Mouse (Mus musculus) liver, embryonic 11.5 days (tissue): ENCODE data around the gene Itgav. TPM values are rescaled to one million over a fixed set of nuclear protein-coding genes. Genes with fewer than 3 reads are reported as not detected.

ENCODE experiments used
- ATAC-seq: fragments of 200-750 bp; cut with Nextera tagmentation; replicated peaks from 2 replicates; pipeline ENCODE4 v1.8.0; 2017; ENCODE audit warnings: moderate number of reproducible peaks, mild to moderate bottlenecking, moderate TSS enrichment, moderate library complexity; ENCODE audit not compliant: low FRiP score
- DNase-seq: peaks from one replicate; pipeline ENCODE4 v3.0.0-alpha.2; 2017; ENCODE audit warnings: low spot score
- H3K27ac ChIP-seq: fragments of 300-500 bp; sonication (generic); 2 replicates; pipeline ENCODE4 v1.5.1; 2014; ENCODE audit warnings: mild to moderate bottlenecking, low read depth, low read length, control low read depth
- H3K27me3 ChIP-seq: fragments of 300-500 bp; sonication (generic); replicated peaks from 2 replicates; pipeline ENCODE4 v1.6.1; 2014; ENCODE audit warnings: low read length, mixed read lengths; ENCODE audit not compliant: control insufficient read depth, insufficient read depth
- H3K36me3 ChIP-seq: fragments of 300-500 bp; sonication (generic); 2 replicates; pipeline ENCODE4 v1.6.1; 2014; ENCODE audit warnings: mild to moderate bottlenecking, low read length, moderate library complexity, mixed read lengths; ENCODE audit not compliant: control insufficient read depth, insufficient read depth
- H3K4me1 ChIP-seq: fragments of 300-500 bp; sonication (generic); replicated peaks from 2 replicates; pipeline ENCODE4 v1.6.1; 2014; ENCODE audit warnings: low read length, mixed read lengths; ENCODE audit not compliant: control insufficient read depth, insufficient read depth
- H3K4me2 ChIP-seq: fragments of 300-500 bp; sonication (generic); 2 replicates; pipeline ENCODE4 v1.6.1; 2014; ENCODE audit warnings: mild to moderate bottlenecking, control low read depth, moderate library complexity
- H3K4me3 ChIP-seq: fragments of 300-500 bp; sonication (generic); 2 replicates; pipeline ENCODE4 v1.5.1; 2014; ENCODE audit warnings: low read depth, low read length, control low read depth
- H3K9ac ChIP-seq: fragments of 300-500 bp; sonication (generic); 2 replicates; pipeline ENCODE4 v1.6.1; 2014; ENCODE audit warnings: low read depth, low read length, control low read depth
- H3K9me3 ChIP-seq: fragments of 300-500 bp; sonication (generic); 2 replicates; pipeline ENCODE4 v1.6.1; 2016; ENCODE audit warnings: low read length, inconsistent platforms, mixed read lengths; ENCODE audit not compliant: control insufficient read depth
- WGBS: fragments of 180-500 bp; shearing (Covaris S2); extraction: QIAGEN DNeasy Blood & Tissue Kit; methylation state at CpG from one replicate; pipeline ENCODE4 v1.1.7; 2014; 5-methylcytosine and 5-hydroxymethylcytosine counted together
- polyA plus RNA-seq: library from polyadenylated mRNA; unstranded; fragments of >200 nt; fragmentation: Nextera tagmentation; extraction: Ambion mirVana; gene quantifications from 2 replicates; pipeline ENCODE4 v1.2.1, GENCODE M21; 2014

Gene Itgav
- polyA plus RNA-seq, 1 experiment from 2014 or later, result 38.3 TPM

DNA sequence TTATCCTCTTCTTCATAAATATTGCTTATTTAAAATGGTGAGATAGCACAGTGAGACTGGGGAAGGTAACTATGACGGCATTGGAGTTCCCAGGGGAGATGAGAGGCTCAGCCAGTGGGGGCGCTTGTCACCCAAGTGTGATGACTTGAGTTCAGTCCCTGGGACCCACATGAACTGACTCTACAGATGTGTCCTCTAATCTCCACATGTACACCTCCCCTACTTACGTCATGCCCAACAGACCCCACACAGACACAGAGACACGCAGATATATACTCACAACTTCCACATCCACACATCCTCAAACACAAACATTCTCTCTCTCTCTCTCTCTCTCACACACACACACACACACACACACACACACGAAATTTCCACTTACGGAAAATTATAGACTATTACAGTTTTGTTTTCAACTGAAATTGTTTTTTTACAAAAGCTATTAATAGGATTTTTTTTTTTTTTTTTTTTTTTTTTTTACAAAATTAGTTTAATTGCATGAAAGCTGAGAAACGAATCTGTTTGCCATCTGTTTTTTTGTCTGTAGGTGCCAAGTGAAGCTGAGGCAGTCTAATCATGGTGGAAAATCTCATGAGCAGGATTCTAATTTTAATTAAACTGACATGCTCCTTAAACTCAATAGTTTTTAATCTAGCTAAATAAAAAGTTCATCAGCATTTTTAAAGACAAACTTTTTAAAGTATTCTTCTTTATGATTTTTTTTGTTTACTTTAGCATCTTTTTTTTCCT, 38.1 kb downstream of the Itgav start:
- 81% methylated on average over 7 of the region's 7 CpGs for WGBS
- Histone ChIP-seq H3K36me3 (no peaks in the 10 kb centered on the region), H3K27ac (no peak overlapping the region), H3K9ac (no peak overlapping the region), H3K4me1 (no peaks in the 10 kb centered on the region), H3K4me2 (no peak overlapping the region), H3K27me3 (no peaks in the 10 kb centered on the region), H3K4me3 (no peak overlapping the region), H3K9me3 (no peaks in the 10 kb centered on the region)
- ATAC-seq (no peak), DNase-seq (no peak)

DNA sequence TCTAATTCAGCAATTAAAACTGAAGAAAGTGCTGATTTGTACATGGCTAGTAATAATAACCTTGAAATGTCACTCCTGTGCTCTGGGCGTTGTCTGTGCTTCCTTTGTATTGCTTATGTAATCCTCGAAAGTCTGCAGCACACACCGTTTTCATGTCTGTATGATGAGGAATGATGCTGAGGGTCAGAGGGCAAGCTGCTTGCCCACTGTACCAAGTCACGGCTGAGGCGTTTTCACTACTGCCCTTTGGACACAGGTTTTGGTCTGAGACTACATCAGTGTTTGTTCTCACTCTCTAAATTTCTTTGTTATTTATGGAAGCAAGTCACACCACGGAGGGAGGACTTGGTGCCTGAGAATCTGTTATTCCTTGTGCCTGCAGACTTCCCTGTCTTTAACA, 41.9 kb downstream of the Itgav start:
- 72% methylated on average over 6 of the region's 6 CpGs for WGBS
- no peaks in the 10 kb centered on the region for H3K9me3 ChIP-seq
- DNase-seq (no peak), ATAC-seq (no peak)
- no peak overlapping the region for H3K4me2 ChIP-seq
- H3K9ac ChIP-seq, result no peak overlapping the region
- H3K4me3 ChIP-seq, result no peak overlapping the region
- no peaks in the 10 kb centered on the region for H3K4me1 ChIP-seq
- H3K27me3 ChIP-seq, result no peaks in the 10 kb centered on the region
- H3K36me3 ChIP-seq, result no peaks in the 10 kb centered on the region
- H3K27ac ChIP-seq, result no peak overlapping the region

DNA sequence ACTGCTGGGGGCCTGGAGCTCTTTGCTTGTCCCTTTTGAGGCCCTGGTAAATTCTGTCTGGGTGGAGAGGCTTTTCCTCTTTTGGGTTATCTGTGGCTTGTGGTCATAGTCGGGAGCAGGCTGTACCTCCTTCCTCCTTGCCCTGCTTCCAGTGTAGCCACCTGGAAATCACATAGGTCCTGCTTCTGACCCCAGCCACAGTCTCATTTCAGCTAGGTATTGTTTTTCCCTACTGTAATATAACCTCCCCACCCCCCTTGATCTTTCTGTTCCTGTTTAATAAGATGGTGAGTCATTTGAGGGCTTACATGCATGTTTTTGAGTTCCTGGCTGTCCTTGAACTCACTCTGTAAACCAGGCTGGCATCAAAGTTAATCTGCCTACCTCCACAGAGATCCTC, 42.7 kb downstream of the Itgav start:
- Histone ChIP-seq H3K4me3 (no peak overlapping the region), H3K27ac (no peak overlapping the region), H3K4me2 (no peak overlapping the region), H3K36me3 (no peaks in the 10 kb centered on the region), H3K9ac (no peak overlapping the region), H3K27me3 (no peaks in the 10 kb centered on the region), H3K4me1 (no peaks in the 10 kb centered on the region), H3K9me3 (no peaks in the 10 kb centered on the region)
- WGBS, result 40% methylated on average over 1 of the region's 1 CpGs
- DNase-seq (no peak), ATAC-seq (no peak)

DNA sequence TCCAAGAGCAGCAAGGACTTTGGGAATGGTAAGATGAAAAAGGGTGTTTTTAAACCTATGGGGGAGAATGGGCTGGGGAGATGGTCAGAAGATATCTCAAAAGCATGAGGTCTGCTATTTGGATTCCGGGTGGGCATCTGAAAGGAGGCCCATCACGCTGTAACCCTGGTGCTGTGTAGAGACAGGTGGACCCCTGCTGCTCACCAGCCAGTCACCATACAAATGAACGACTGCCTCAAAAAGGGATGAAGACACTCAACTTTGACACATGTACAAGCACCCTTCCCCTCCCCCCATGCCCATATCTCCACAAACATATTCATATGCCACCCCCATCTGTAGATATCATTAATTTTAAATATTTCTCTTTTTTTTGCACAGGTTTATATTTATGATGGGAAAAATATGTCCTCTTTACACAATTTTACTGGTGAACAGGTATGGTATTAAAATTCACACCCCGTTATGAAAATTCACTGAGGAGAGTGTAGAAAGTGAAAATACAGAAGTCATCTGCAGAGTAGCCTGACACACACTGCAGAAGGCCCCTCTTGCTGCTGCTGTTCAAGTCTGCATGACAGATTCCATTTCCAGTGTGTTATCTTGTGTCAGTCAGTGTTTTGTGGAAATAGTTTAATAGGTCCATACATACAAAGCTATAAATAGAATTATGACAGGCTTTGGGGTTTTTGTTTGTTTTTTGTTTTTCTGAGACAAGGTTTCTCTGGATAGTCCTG, 44.3 kb downstream of the Itgav start:
- no peak overlapping the region for H3K27ac ChIP-seq
- no peak overlapping the region for H3K4me3 ChIP-seq
- no peak overlapping the region for H3K4me2 ChIP-seq
- 88% methylated on average over 4 of the region's 4 CpGs for WGBS
- no peaks in the 10 kb centered on the region for H3K9me3 ChIP-seq
- H3K9ac ChIP-seq, result no peak overlapping the region
- DNase-seq (no peak), ATAC-seq (no peak)
- no peaks in the 10 kb centered on the region for H3K4me1 ChIP-seq
- no peaks in the 10 kb centered on the region for H3K27me3 ChIP-seq
- peaks cover 7% of the 10 kb centered on the region; the same call in 1 of the 2 replicates for H3K36me3 ChIP-seq

DNA sequence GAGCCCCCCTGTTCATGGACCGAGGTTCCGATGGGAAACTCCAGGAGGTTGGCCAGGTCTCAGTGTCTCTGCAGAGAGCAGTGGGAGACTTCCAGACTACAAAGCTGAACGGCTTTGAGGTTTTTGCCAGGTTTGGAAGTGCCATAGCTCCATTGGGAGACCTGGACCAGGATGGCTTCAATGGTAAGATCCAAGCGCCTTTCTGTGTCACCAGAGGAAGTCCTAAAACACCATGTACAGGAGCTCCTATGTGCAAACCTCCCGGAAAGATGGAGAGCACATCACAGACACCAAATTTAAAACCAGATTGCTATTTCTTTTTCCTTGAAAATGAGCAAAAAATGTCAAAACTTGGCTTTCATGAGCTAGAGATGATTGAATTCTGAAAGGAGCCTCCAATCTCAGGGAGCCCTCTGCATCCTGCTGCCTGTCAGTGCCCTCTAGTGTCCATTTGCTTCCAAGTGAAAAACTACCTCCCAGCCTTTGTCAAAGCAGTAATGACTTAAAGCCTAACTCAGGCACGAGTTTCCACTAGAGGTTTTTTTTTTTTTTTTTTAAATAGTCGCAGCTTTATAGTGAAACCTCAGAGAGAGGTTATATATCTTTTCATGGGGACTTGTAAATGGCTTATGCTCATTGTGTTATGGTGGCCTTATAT, 47.1 kb downstream of the Itgav start:
- H3K36me3 ChIP-seq, result peaks cover 7% of the 10 kb centered on the region; the same call in 1 of the 2 replicates
- ATAC-seq, result no peak
- WGBS, result 60% methylated on average over 7 of the region's 7 CpGs

DNA sequence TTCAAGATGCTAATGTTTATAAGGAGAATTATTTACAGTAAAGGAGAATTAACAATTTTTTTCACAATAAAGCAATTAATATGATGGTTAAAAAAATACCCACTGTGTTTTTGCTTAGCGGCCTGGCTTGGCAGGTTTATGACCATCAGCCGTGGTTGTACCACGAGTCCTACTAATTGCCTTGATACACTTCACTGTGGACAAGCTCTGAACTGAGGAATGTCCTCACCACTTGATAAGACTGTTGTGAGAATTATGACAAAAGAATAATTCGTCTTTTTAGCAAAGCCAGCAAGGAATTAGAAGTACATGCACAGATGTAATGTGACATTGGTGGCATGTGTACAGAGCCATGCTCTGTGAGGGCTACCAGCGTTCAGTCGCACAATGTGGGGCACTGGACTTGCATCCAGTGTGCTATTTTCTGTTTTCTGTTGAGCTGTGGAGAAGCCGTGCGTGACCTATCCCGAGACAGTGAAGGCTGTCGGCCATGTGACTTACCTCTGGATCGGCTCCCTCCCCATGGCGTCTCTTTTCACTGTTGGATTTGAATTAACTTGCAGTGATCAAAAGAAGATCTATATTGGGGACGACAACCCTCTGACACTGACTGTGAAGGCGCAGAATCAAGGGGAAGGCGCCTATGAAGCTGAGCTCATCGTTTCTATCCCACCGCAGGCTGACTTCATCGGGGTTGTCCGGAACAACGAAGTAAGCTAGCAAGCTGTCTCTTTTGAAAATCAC, 67.3 kb downstream of the Itgav start:
- Histone ChIP-seq H3K4me2 (no peak overlapping the region), H3K27ac (no peak overlapping the region), H3K27me3 (no peaks in the 10 kb centered on the region), H3K9ac (no peak overlapping the region), H3K4me3 (no peak overlapping the region), H3K9me3 (no peaks in the 10 kb centered on the region), H3K36me3 (peaks cover 10% of the 10 kb centered on the region; the same call in 1 of the 2 replicates), H3K4me1 (no peaks in the 10 kb centered on the region)
- ATAC-seq (no peak), DNase-seq (no peak)
- 91% methylated on average over 20 of the region's 20 CpGs for WGBS

More for the DNA sequence above, 47.1 kb downstream of the Itgav start:
- DNase-seq, result no peak
- Histone ChIP-seq H3K9ac (no peak overlapping the region), H3K27ac (no peak overlapping the region), H3K4me2 (no peak overlapping the region), H3K27me3 (no peaks in the 10 kb centered on the region), H3K9me3 (no peaks in the 10 kb centered on the region), H3K4me1 (no peaks in the 10 kb centered on the region), H3K4me3 (no peak overlapping the region)

DNA sequence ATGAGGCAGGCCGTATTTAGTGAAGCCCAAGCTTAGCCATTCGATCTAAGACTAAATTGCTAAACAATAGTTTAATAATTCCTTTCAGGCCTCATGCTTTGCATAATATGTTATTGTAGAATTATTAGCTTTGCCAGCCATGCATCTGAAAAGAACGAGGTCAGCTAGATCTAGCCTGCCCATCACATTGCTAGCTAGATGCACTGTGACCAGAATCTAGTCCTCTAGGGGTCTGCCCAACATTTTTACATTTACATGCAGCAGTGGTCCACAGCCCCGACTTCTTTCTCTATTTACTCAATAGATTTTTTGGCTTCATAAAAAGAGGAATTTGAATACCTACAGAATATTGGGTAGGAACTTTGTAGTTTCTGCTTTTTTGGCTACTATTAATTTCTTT, 67.9 kb downstream of the Itgav start:
- H3K9me3 ChIP-seq, result no peaks in the 10 kb centered on the region
- H3K27ac ChIP-seq, result no peak overlapping the region
- DNase-seq, result no peak
- no peak overlapping the region for H3K4me2 ChIP-seq
- 88% methylated on average over 4 of the region's 4 CpGs for WGBS
- H3K4me3 ChIP-seq, result no peak overlapping the region
- no peak for ATAC-seq
- no peak overlapping the region for H3K9ac ChIP-seq
- H3K27me3 ChIP-seq, result no peaks in the 10 kb centered on the region
- H3K36me3 ChIP-seq, result peaks cover 10% of the 10 kb centered on the region; the same call in 1 of the 2 replicates
- H3K4me1 ChIP-seq, result no peaks in the 10 kb centered on the region

DNA sequence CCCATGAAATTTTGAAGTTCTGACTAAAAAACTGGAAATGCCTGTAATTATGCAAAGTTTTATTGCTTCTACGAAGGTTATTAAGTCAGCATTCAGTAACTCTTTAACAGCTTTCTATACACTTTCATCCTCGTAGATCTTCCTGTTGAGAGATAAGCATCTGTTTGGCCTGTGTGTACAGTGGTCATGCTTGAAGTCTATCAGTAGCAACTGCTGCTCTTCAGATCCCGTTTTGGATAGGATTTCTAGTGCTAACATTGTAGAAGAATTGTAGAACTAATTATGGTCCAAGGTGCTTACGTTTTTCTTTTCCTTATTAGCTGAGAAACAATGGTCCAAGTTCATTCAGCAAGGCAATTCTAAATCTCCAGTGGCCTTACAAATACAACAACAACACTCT, 71.6 kb downstream of the Itgav start:
- H3K9me3 ChIP-seq, result no peaks in the 10 kb centered on the region
- H3K4me1 ChIP-seq, result no peaks in the 10 kb centered on the region
- H3K27ac ChIP-seq, result no peak overlapping the region
- H3K27me3 ChIP-seq, result no peaks in the 10 kb centered on the region
- DNase-seq, result no peak
- no peak overlapping the region for H3K9ac ChIP-seq
- 77% methylated on average over 4 of the region's 4 CpGs for WGBS
- H3K36me3 ChIP-seq, result peaks cover 6% of the 10 kb centered on the region; the same call in 1 of the 2 replicates
- no peak overlapping the region for H3K4me3 ChIP-seq
- no peak for ATAC-seq
- no peak overlapping the region for H3K4me2 ChIP-seq
